Mouse (Mus musculus) heart, embryonic 14.5 days (tissue): ENCODE data around the gene Kif21b. TPM values are rescaled to one million over a fixed set of nuclear protein-coding genes. Genes with fewer than 3 reads are reported as not detected.

ENCODE experiments used
- ATAC-seq: fragments of 200-750 bp; cut with Nextera tagmentation; 2 replicates; pipeline ENCODE4 v1.8.0; 2017; ENCODE audit warnings: low read depth, moderate TSS enrichment; ENCODE audit not compliant: insufficient number of reproducible peaks, insufficient read depth, low FRiP score
- H3K27ac ChIP-seq, 2 experiments: fragments of 200-500 bp in 1 of 2; fragments of 300-500 bp in 1 of 2; sonication (generic) in 1 of 2; replicated peaks in 1 of 2; 2 replicates each; pipeline ENCODE4 v1.5.1; 2012 to 2014; ENCODE audit warnings: low read depth in 2 of 2, low read length in 2 of 2, control low read depth in 1 of 2, mild to moderate bottlenecking in 1 of 2, mixed read lengths in 1 of 2; ENCODE audit not compliant: control insufficient read depth in 1 of 2, insufficient read depth in 1 of 2
- H3K27me3 ChIP-seq: fragments of 300-500 bp; sonication (generic); 2 replicates; pipeline ENCODE4 v1.6.1; 2014; ENCODE audit warnings: mild to moderate bottlenecking, low read length, control low read depth; ENCODE audit not compliant: control insufficient read depth, insufficient read depth
- H3K36me3 ChIP-seq: fragments of 300-500 bp; sonication (generic); 2 replicates; pipeline ENCODE4 v1.6.1; 2014; ENCODE audit warnings: mild to moderate bottlenecking, control low read depth, low read length, mixed read lengths; ENCODE audit not compliant: control insufficient read depth, insufficient read depth
- H3K4me1 ChIP-seq, 2 experiments: fragments of 200-500 bp in 1 of 2; fragments of 300-500 bp in 1 of 2; sonication (generic) in 1 of 2; 2 replicates each; pipeline ENCODE4 v1.6.1; 2012 to 2014; ENCODE audit warnings: low read length in 2 of 2, control low read depth in 1 of 2, mixed read lengths in 1 of 2; ENCODE audit not compliant: control insufficient read depth in 2 of 2, insufficient read depth in 2 of 2
- H3K4me2 ChIP-seq: fragments of 300-500 bp; sonication (generic); 2 replicates; pipeline ENCODE4 v1.6.1; 2014; ENCODE audit warnings: mild to moderate bottlenecking, low read length
- H3K4me3 ChIP-seq, 2 experiments: fragments of 200-500 bp in 1 of 2; fragments of 300-500 bp in 1 of 2; sonication (generic) in 1 of 2; 2 replicates each; pipeline ENCODE4 v1.5.1; 2012 to 2014; ENCODE audit warnings: low read length in 2 of 2, mild to moderate bottlenecking in 2 of 2, control low read depth in 1 of 2, low read depth in 1 of 2, moderate library complexity in 1 of 2; ENCODE audit not compliant: control insufficient read depth in 1 of 2, insufficient read depth in 1 of 2
- H3K9ac ChIP-seq: fragments of 300-500 bp; sonication (generic); 2 replicates; pipeline ENCODE4 v1.6.1; 2014; ENCODE audit warnings: mild to moderate bottlenecking, low read length
- H3K9me3 ChIP-seq: fragments of 300-500 bp; sonication (generic); 2 replicates; pipeline ENCODE4 v1.6.1; 2016; ENCODE audit warnings: low read length, control low read depth; ENCODE audit not compliant: control insufficient read depth
- WGBS: fragments of 180-500 bp; shearing (Covaris S2); extraction: QIAGEN DNeasy Blood & Tissue Kit; methylation state at CpG from one replicate; pipeline ENCODE4 v1.1.7; 2014; 5-methylcytosine and 5-hydroxymethylcytosine counted together
- polyA plus RNA-seq: library from polyadenylated mRNA; unstranded; fragments of >200 nt; fragmentation: Nextera tagmentation; extraction: Ambion mirVana; gene quantifications from 2 replicates; pipeline ENCODE4 v1.2.1, GENCODE M21; 2014

The Kif21b gene
- polyA plus RNA-seq, 1 experiment from 2014 or later = 1.1 TPM

DNA sequence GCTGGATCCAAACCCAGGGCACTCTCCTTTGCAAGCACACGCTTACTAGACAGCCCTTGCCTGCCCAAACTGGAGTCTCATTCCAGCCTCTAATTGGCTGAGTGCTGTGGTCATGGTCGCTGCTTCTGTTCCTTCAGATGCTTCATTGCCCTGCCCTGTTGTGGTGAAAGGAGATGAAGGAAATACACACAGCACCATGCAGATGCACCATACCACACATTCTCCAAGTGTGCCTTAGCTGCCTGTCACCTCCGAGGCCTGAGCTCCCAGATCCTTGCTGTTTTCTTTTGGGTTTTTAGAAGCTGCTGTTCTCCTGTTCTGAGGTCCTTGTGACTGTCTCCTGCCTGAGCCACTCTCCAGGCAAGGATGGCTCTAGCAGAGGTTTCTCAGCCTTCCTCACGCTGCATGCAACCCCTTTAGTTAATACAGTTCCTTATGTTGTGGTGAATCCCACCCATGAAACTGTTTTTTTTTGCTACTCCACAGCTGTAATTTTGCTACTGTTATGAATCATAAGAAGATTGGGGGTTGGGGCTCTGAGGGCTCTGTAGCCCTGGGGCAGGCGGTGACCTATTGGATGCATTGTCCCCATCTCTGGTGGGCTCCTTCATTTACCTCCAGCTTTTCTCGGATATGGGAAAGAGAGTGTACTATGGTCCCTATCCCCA is 4.7 kb downstream of the Kif21b start:
- no peak for ATAC-seq
- H3K9me3 ChIP-seq = no peaks in the 10 kb centered on the region
- 84% methylated on average over 6 of the region's 6 CpGs for WGBS
- no peaks in the 10 kb centered on the region for H3K36me3 ChIP-seq
- no peaks in the 10 kb centered on the region; the same call in 1 of the 2 replicates for H3K27me3 ChIP-seq
- H3K4me2 ChIP-seq = no peak overlapping the region
- H3K27ac ChIP-seq = no peak overlapping the region
- peaks cover 62 to 74% of the 10 kb centered on the region in 2 experiments for H3K4me1 ChIP-seq
- H3K4me3 ChIP-seq = no peak overlapping the region
- H3K9ac ChIP-seq = peak overlapping the region; percentile 19; the same call in 1 of the 2 replicates

DNA sequence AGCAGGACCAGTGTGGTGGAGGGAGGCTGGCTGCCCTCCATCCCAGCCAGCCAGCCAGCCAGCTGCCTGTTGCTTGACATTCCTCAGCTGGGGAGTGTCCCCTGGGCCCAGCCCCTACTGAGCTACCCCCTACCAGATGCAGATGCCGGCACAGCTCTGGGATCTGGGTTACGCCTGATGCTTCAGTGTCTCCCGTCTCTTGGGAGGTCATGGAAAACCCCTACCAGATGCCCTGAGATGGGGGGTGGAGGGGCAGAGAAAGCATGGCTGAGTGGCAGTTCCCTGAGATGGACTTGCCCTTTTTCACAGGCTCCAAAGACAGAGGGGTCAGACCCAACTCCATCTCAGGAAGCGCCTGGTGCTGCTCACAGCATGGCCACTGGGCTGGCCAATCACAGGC is 5.4 kb downstream of the Kif21b start:
- ATAC-seq = no peak
- 51% methylated on average over 4 of the region's 4 CpGs for WGBS
- no peaks in the 10 kb centered on the region; the same call in 1 of the 2 replicates for H3K27me3 ChIP-seq
- H3K9me3 ChIP-seq = no peaks in the 10 kb centered on the region
- no peak overlapping the region for H3K4me2 ChIP-seq
- no peak overlapping the region for H3K4me3 ChIP-seq
- H3K27ac ChIP-seq = no peak overlapping the region
- peaks cover 62 to 74% of the 10 kb centered on the region in 2 experiments for H3K4me1 ChIP-seq
- H3K36me3 ChIP-seq = no peaks in the 10 kb centered on the region
- 0 out of 2 replicates have a peak overlapping the region, but pooled peaks have one; percentile 19 for H3K9ac ChIP-seq

DNA sequence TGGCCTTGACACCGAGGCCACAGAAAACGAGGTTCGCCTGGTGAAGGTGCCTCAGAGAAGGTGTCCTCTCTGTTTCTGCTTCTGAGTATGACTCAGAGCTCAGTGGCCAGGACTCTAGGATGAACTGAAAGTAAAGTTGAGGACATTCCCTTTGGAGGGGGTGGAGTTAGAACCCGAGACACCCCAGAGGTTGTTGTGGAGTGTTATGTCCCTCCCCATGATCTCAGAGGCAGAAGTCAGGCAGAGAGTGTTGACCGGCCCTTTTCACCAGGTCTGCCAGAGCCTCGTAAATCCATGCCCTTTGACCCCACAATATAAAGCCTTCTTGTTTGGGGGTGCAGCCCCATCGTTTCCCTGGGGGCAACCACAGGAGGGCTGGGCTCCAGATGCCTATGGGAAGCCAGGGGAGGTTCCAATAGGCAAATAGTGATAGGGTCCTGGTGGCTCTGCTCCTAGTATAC is 5.9 kb downstream of the Kif21b start:
- Histone ChIP-seq H3K27me3 (no peaks in the 10 kb centered on the region; the same call in 1 of the 2 replicates), H3K4me1 (peaks cover 59 to 74% of the 10 kb centered on the region in 2 experiments), H3K9ac (0 out of 2 replicates have a peak overlapping the region, but pooled peaks have one; percentile 26), H3K9me3 (no peaks in the 10 kb centered on the region), H3K4me3 (no peak overlapping the region), H3K36me3 (no peaks in the 10 kb centered on the region), H3K27ac (0 out of 4 replicates have a peak overlapping the region, but pooled peaks of 1 of the 2 experiments have one; percentile 14), H3K4me2 (no peak overlapping the region)
- no peak for ATAC-seq
- 34% methylated on average over 7 of the region's 7 CpGs for WGBS

DNA sequence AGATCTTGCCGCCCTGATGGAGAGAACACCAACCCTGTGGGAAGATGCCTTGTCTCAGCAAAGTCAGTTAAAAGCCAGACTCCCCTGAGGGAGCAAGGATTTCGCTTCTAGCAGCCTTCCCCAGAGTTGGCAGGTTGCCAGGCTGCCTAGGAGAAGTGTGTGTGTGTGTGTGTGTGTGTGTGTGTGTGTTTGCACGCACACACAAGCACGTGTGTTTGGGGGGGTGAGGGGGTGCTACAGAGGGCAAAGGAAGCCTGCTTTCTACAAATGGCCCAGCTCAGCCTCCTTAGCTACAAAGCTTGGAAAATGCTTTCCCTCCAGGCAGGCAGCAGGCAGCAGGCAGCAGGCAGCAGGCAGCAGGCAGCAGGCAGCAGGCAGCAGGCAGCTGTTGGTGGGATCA is 6.4 kb downstream of the Kif21b start:
- peak overlapping the region; percentile 14 to 69; a peak in 2 of 4 replicates for H3K27ac ChIP-seq
- peaks cover 62 to 73% of the 10 kb centered on the region in 2 experiments for H3K4me1 ChIP-seq
- H3K9me3 ChIP-seq = no peaks in the 10 kb centered on the region
- 0% methylated on average over 4 of the region's 4 CpGs for WGBS
- H3K4me2 ChIP-seq = peak overlapping the region; percentile 29
- no peak for ATAC-seq
- H3K4me3 ChIP-seq = no peak overlapping the region
- no peaks in the 10 kb centered on the region for H3K36me3 ChIP-seq
- no peaks in the 10 kb centered on the region; the same call in 1 of the 2 replicates for H3K27me3 ChIP-seq
- peak overlapping the region; percentile 45; the same call in 1 of the 2 replicates for H3K9ac ChIP-seq

DNA sequence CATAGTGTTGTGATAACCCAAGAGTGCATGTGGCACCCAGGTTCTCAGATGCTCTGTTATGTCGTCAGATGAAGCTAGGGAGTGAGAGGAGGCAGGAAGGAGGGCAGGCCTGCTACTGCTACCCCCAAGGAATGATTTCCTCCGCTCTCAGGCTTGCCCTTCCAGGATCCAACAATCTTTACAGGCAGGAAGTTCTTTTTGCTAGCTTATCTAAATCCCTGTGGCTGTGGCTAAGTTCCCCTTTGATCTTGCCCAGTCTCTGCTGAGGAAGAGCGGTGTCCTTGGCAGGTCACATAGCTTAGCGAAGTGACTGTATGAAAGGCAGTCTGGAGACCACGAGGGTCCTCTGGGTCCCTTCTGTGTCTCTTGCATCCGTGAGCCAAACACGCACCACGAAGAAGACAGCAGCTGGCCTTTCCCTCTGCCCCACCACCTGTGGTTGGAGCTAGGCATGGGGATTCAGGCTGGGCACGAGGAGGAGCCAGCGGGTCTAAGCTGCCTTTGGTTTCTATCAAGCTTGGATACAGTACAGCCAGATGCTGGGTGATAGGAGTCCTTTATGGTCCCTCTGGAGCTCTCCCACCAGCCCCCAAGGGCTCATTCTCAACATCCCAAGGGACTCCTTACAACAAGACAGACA is 7.1 kb downstream of the Kif21b start:
- Histone ChIP-seq H3K4me2 (peak overlapping the region; percentile 29), H3K36me3 (no peaks in the 10 kb centered on the region), H3K27me3 (no peaks in the 10 kb centered on the region), H3K4me1 (peaks cover 59 to 65% of the 10 kb centered on the region in 2 experiments), H3K9me3 (no peaks in the 10 kb centered on the region), H3K27ac (peak overlapping the region; percentile 69 to 79), H3K9ac (peak overlapping the region; percentile 45; the same call in 1 of the 2 replicates), H3K4me3 (no peak overlapping the region)
- ATAC-seq = no peak
- WGBS = 13% methylated on average over 10 of the region's 10 CpGs

DNA sequence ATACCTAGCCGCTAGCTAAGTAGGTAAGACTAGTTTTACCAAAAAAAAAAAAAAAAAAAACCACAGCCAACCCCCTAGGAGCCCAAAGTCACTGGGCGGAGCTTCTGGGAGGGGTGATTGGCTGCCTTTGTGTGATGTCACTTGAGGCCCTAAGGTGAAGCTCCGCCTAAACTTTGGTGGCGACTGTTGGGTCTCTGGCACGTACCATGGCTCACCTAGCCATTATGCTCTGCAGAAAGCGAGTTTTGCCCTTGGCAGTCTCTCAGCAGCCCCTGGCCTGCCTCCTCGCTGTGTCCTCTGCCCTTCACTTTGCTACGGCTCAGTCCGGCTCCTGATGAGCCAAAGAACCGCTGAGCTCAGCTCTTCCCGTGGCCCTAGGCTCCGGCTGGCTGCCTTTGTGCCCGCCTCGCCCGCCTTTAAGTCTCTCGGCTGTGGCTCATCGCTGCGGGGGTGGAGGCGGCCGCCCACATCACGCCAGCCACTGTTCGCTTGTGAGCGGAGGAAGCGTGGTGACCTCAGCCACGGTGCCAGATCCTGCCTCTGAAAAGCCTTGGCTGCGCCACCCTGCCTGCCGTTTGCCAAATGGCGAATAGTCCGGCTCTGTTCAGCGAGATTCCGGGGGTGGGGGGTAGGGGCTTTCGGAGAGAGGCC is 8.9 kb downstream of the Kif21b start:
- Histone ChIP-seq H3K36me3 (no peaks in the 10 kb centered on the region), H3K9ac (peak overlapping the region; percentile 77), H3K27ac (peak overlapping the region; percentile 65 to 88), H3K27me3 (no peaks in the 10 kb centered on the region), H3K9me3 (no peaks in the 10 kb centered on the region), H3K4me1 (peaks cover 43 to 51% of the 10 kb centered on the region in 2 experiments), H3K4me3 (peak overlapping the region; percentile 49 to 70), H3K4me2 (peak overlapping the region; percentile 79)
- peak; percentile 23; the same call in 1 of the 2 replicates for ATAC-seq
- under 1% methylated on average over 32 of the region's 32 CpGs for WGBS

DNA sequence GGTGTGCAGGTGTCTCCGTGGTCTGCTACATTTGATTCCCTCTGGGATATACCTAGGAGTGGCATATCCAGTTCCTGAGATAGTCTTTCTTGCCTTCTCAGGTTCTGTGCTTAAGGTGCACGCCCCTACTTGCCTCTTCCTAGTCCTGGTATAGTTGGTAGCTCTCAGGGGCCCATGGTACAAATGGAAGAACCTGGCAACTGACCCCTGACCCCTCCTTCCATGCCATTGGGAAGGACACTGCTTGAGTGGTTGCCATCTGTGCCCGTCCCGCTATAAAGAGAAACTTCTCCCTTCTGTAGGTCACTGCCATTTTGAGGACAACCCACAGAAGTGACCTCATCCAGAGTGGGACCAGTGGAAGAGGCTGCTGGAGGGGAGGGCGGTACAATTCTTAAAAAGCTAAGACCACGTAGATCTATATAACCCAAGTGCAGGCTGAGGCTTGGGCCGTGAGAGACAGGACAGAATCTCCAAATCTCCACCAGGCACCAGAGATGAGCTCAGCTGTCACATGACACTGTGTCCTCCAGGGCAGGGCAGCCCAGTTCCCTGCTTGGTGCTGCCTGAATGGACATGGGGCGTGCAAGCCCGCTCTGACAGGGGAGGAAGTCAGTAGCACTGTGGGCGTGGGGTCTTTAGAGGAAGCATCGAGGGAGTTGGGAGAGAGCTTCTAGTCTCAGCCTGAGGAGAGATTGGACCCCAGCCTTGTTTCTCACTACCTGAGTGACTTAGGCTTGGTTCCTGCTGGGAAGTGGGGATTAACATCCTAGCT is 10.2 kb downstream of the Kif21b start:
- Histone ChIP-seq H3K9ac (no peak overlapping the region), H3K27me3 (no peaks in the 10 kb centered on the region)

More for the DNA sequence above, 10.2 kb downstream of the Kif21b start:
- WGBS = 83% methylated on average over 11 of the region's 11 CpGs
- ATAC-seq = no peak
- Histone ChIP-seq H3K4me2 (no peak overlapping the region), H3K4me3 (no peak overlapping the region), H3K36me3 (no peaks in the 10 kb centered on the region), H3K9me3 (no peaks in the 10 kb centered on the region), H3K27ac (no peak overlapping the region), H3K4me1 (peaks cover 38 to 43% of the 10 kb centered on the region in 2 experiments)
